Mouse (Mus musculus) lung, postnatal 0 days (tissue): ENCODE results near the gene Gm5105.

Experiments used
- CTCF ChIP-seq: IDR thresholded peaks from 2 replicates; pipeline ENCODE4 v1.5.1; 2016; ENCODE audit warnings: antibody characterized with exemption, mild to moderate bottlenecking
- EP300 ChIP-seq: IDR thresholded peaks from 2 replicates; pipeline ENCODE4 v1.6.1; 2016; ENCODE audit warnings: antibody characterized with exemption, mild to moderate bottlenecking, control low read depth

DNA sequence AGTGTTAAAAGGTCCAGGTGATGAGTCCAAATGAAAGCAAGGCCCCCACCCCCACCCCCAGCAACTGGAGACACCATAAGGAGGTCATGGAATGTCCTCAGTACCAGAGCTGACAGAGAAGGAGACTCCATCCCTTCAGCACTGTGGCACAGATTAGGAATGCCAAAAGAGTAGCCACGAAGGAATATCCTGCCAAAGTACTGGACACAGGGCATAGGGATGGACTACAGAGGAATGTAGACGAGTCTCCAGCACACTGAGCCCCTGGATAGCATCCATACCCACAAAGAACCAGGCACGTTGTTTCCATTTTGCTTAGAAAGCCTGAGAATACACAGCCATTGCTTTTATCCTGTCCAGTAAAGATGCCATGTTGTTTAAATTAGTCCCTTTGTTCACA, 15.8 kb downstream of the Gm5105 start:
- TF ChIP-seq CTCF (no peak), EP300 (no peak)
